Mouse (Mus musculus) testis, adult 2 months (tissue): ENCODE results near the gene Ctrb1.

Experiments used
- CTCF ChIP-seq: fragments of 200-500 bp; IDR thresholded peaks from 2 replicates; pipeline ENCODE4 v1.5.1; 2012; ENCODE audit warnings: low read depth, mild to moderate bottlenecking, inconsistent platforms, low read length, moderate library complexity; ENCODE audit not compliant: control insufficient read depth, insufficient read depth, insufficient replicate concordance
- POLR2A ChIP-seq: fragments of 200-500 bp; IDR thresholded peaks from 2 replicates; pipeline ENCODE4 v1.6.1; 2012; ENCODE audit warnings: low read depth, mild to moderate bottlenecking, inconsistent platforms, low read length, moderate library complexity; ENCODE audit not compliant: control insufficient read depth

- TF ChIP-seq CTCF (no peak), POLR2A (no peak)
Observed at GRCm38 (mm10) chr8:111705699-111706098, 14.9 kb upstream of the Ctrb1 start.
